Mouse (Mus musculus) CH12.LX (cell line): Measurements from ENCODE around the gene Chrdl2. TPM values are rescaled to one million over a fixed set of nuclear protein-coding genes. Genes with fewer than 3 reads are reported as not detected.

Experiments used
- DNase-seq: peaks from one replicate; pipeline ENCODE4 v3.0.0-alpha.2; 2013; ENCODE audit errors: extremely low read depth
- H3K27ac ChIP-seq: 2 replicates; pipeline ENCODE4 v1.5.1; 2012; ENCODE audit warnings: low read depth, mild to moderate bottlenecking, control low read depth, moderate library complexity; ENCODE audit not compliant: insufficient read depth
- H3K27me3 ChIP-seq: replicated peaks from 2 replicates; pipeline ENCODE3; 2012; ENCODE audit warnings: inconsistent platforms
- H3K36me3 ChIP-seq, 2 experiments: replicated peaks in 1 of 2; 2 replicates each; pipeline versions ENCODE3 to v1.6.1; 2012; ENCODE audit warnings: inconsistent platforms in 1 of 2, low read length in 1 of 2, mild to moderate bottlenecking in 1 of 2, mixed read lengths in 1 of 2, moderate library complexity in 1 of 2; ENCODE audit not compliant: control insufficient read depth in 1 of 2, insufficient read depth in 1 of 2
- H3K4me1 ChIP-seq, 2 experiments: 2 replicates each; pipeline ENCODE4 v1.6.1; 2012; ENCODE audit warnings: inconsistent platforms in 1 of 2, moderate library complexity in 1 of 2; ENCODE audit not compliant: insufficient read depth in 2 of 2, control insufficient read depth in 1 of 2
- H3K4me2 ChIP-seq: 2 replicates; pipeline ENCODE4 v1.6.1; 2012; ENCODE audit warnings: low read depth, mild to moderate bottlenecking, control low read depth; ENCODE audit not compliant: poor library complexity, insufficient read depth, severe bottlenecking
- H3K4me3 ChIP-seq, 3 experiments: fragments of 150-350 bp in 1 of 3; sonication (generic) in 1 of 3; replicated peaks in 1 of 3; 2 replicates each; pipeline versions ENCODE3 to v1.5.1; 2011 to 2012; ENCODE audit warnings: low read depth in 2 of 3, low read length in 2 of 3, mild to moderate bottlenecking in 2 of 3, moderate library complexity in 2 of 3, control low read depth in 1 of 3, improper control_type of control experiment in 1 of 3, inconsistent platforms in 1 of 3, mixed read lengths in 1 of 3; ENCODE audit not compliant: poor library complexity in 1 of 3
- H3K79me2 ChIP-seq: replicated peaks from 2 replicates; pipeline ENCODE4 v1.6.1; 2012; ENCODE audit warnings: mild to moderate bottlenecking, moderate library complexity; ENCODE audit not compliant: control insufficient read depth, poor library complexity, insufficient read depth, severe bottlenecking; ENCODE audit errors: extremely low read depth
- H3K9ac ChIP-seq: 2 replicates; pipeline ENCODE4 v1.6.1; 2012; ENCODE audit warnings: low read depth, mild to moderate bottlenecking, control low read depth, moderate library complexity; ENCODE audit not compliant: insufficient read depth
- H3K9me3 ChIP-seq: replicated peaks from 2 replicates; pipeline ENCODE3; 2012; ENCODE audit warnings: low read length, inconsistent platforms, mixed read lengths
- BHLHE40 ChIP-seq: IDR thresholded peaks from 2 replicates; pipeline ENCODE4 v1.6.1; 2011; ENCODE audit warnings: mild to moderate bottlenecking, low read depth, low read length, improper control_type of control experiment
- CHD2 ChIP-seq: IDR thresholded peaks from 2 replicates; pipeline ENCODE4 v1.6.1; 2011; ENCODE audit warnings: low read length, improper control_type of control experiment
- CTCF ChIP-seq, 2 experiments: IDR thresholded peaks in 1 of 2; conservative IDR thresholded peaks in 1 of 2; 2 replicates each; pipeline ENCODE4 v1.5.1; 2011 to 2012; ENCODE audit warnings: low read depth in 2 of 2, low read length in 2 of 2, improper control_type of control experiment in 1 of 2, inconsistent platforms in 1 of 2, mild to moderate bottlenecking in 1 of 2, moderate library complexity in 1 of 2
- ELF1 ChIP-seq: IDR thresholded peaks from 2 replicates; pipeline ENCODE4 v1.6.1; 2014; ENCODE audit warnings: low read depth, mild to moderate bottlenecking, inconsistent platforms, low read length, improper control_type of control experiment
- GABPA ChIP-seq: IDR thresholded peaks from 2 replicates; pipeline ENCODE4 v1.6.1; 2012; ENCODE audit warnings: low read depth, low read length, improper control_type of control experiment, inconsistent platforms; ENCODE audit not compliant: insufficient replicate concordance
- IRF4 ChIP-seq: IDR thresholded peaks from 2 replicates; pipeline ENCODE4 v1.6.1; 2014; ENCODE audit warnings: low read depth, mild to moderate bottlenecking, inconsistent platforms, low read length, improper control_type of control experiment
- KAT2A ChIP-seq: IDR thresholded peaks from 2 replicates; pipeline ENCODE4 v1.6.1; 2012; ENCODE audit warnings: low read length, improper control_type of control experiment, inconsistent platforms; ENCODE audit not compliant: insufficient replicate concordance
- MAFK ChIP-seq: IDR thresholded peaks from 2 replicates; pipeline ENCODE4 v1.6.1; 2011; ENCODE audit warnings: low read length, improper control_type of control experiment; ENCODE audit not compliant: insufficient replicate concordance
- MYC ChIP-seq: IDR thresholded peaks from 2 replicates; pipeline ENCODE4 v1.6.1; 2011; ENCODE audit warnings: low read depth, mild to moderate bottlenecking, improper control_type of control experiment, low read length
- NELFE ChIP-seq: IDR thresholded peaks from 2 replicates; pipeline ENCODE4 v1.6.1; 2011; ENCODE audit warnings: low read depth, low read length, improper control_type of control experiment
- NRF1 ChIP-seq: IDR thresholded peaks from 2 replicates; pipeline ENCODE4 v1.6.1; 2014; ENCODE audit warnings: low read depth, mild to moderate bottlenecking, inconsistent platforms, low read length, improper control_type of control experiment, moderate library complexity
- PAX5 ChIP-seq: IDR thresholded peaks from 2 replicates; pipeline ENCODE4 v1.6.1; 2012; ENCODE audit warnings: low read length, inconsistent platforms, mixed read lengths
- RAD21 ChIP-seq: IDR thresholded peaks from 2 replicates; pipeline ENCODE4 v1.6.1; 2011; ENCODE audit warnings: low read depth, mild to moderate bottlenecking, low read length, improper control_type of control experiment, moderate library complexity
- USF1 ChIP-seq: IDR thresholded peaks from 2 replicates; pipeline ENCODE4 v1.6.1; 2014; ENCODE audit warnings: low read depth, mild to moderate bottlenecking, inconsistent platforms, low read length, improper control_type of control experiment
- USF2 ChIP-seq: conservative IDR thresholded peaks from 2 replicates; pipeline ENCODE4 v1.6.1; 2011; ENCODE audit warnings: low read depth, low read length, improper control_type of control experiment
- ZMIZ1 ChIP-seq: IDR thresholded peaks from 2 replicates; pipeline ENCODE4 v1.6.1; 2012; ENCODE audit warnings: low read depth, mild to moderate bottlenecking, inconsistent platforms, low read length, improper control_type of control experiment
- dilution Hi-C: fragments of 300-500 bp; cut with MboI; formaldehyde crosslinking; loops from 2 replicates; pipeline ENCODE4 v1.14.3; 2020; ENCODE audit warnings: low sequenced_read_pairs; ENCODE audit not compliant: extremely low pct_unique_long_range_greater_than_20kb, extremely low pct_ligation_motif_present
- in situ Hi-C: fragments of 300-500 bp; cut with MboI; formaldehyde crosslinking; loops from 3 replicates; pipeline ENCODE4 v1.14.3; 2019; ENCODE audit warnings: low sequenced_read_pairs, low pct_ligation_motif_present, low pct_unique_long_range_greater_than_20kb, mixed read lengths
- polyA plus RNA-seq: library from polyadenylated mRNA; unstranded; fragments of >175 nt; gene quantifications from 2 replicates; pipeline ENCODE4 v1.2.1, GENCODE M21; 2012; ENCODE audit warnings: low read depth; ENCODE audit not compliant: insufficient read length
- total RNA-seq, 2 experiments: library from RNA; depleted of rRNA; stranded (reverse); fragments of 300-350 nt in 1 of 2; fragments of >200 nt in 1 of 2; gene quantifications; 2 replicates each; pipeline ENCODE4 v1.2.3; 2012 to 2014

Gene Chrdl2
- total and polyA plus RNA-seq, 3 experiments: not detected

GRCm38 (mm10) chr7:99974208-99974970, 31.6 kb upstream of the Chrdl2 start:
- peaks cover 3 to 22% of the 10 kb centered on the region in 2 experiments; a peak in 2 of 4 replicates for H3K4me1 ChIP-seq
- peaks cover 25% of the 10 kb centered on the region for H3K79me2 ChIP-seq
- no peak overlapping the region for H3K4me3 ChIP-seq
- H3K9ac ChIP-seq: no peak overlapping the region
- peaks cover 2% of the 10 kb centered on the region for H3K9me3 ChIP-seq
- no peak overlapping the region for H3K4me2 ChIP-seq
- no peak for DNase-seq
- TF ChIP-seq ZMIZ1: no peak
- TF ChIP-seq GABPA: no peak
- TF ChIP-seq USF1: no peak
- TF ChIP-seq RAD21: no peak
- no peak for TF ChIP-seq CHD2
- TF ChIP-seq PAX5: no peak
- no peak for TF ChIP-seq NRF1
- no peak for TF ChIP-seq KAT2A
- no peak for TF ChIP-seq MYC
- no peak for TF ChIP-seq IRF4
- TF ChIP-seq CTCF (conservative IDR thresholded peaks at IDR 0.05 in 1 of 2, IDR thresholded peaks at IDR 0.05 in 1 of 2; ENCODE audit: low read depth in 2 of 2, low read length in 2 of 2): no peak
- no peak for TF ChIP-seq MAFK
- TF ChIP-seq BHLHE40: no peak
- TF ChIP-seq NELFE: no peak
- H3K27me3 ChIP-seq: no peaks in the 10 kb centered on the region
- no peak overlapping the region for H3K27ac ChIP-seq
- in situ Hi-C loops (no loop called here), dilution Hi-C loops (no loop called here)
- peaks cover 0 to 14% of the 10 kb centered on the region in 2 experiments for H3K36me3 ChIP-seq

- Histone ChIP-seq H3K79me2 (peaks cover 25% of the 10 kb centered on the region), H3K36me3 (peaks cover 0 to 11% of the 10 kb centered on the region in 2 experiments), H3K27me3 (no peaks in the 10 kb centered on the region), H3K27ac (no peak overlapping the region), H3K9ac (no peak overlapping the region), H3K9me3 (peaks cover 2% of the 10 kb centered on the region), H3K4me1 (peaks cover 3 to 26% of the 10 kb centered on the region in 2 experiments; a peak in 2 of 4 replicates), H3K4me3 (no peak overlapping the region), H3K4me2 (no peak overlapping the region)
- TF ChIP-seq IRF4: no peak
- TF ChIP-seq USF1: no peak
- TF ChIP-seq ELF1: no peak
- no peak for TF ChIP-seq USF2
- no peak for DNase-seq
- in situ Hi-C loops: no loop called here
- dilution Hi-C loops: no loop called here
Observed at GRCm38 (mm10) chr7:99975819-99976575, 30.0 kb upstream of the Chrdl2 start.
